Mouse (Mus musculus): ENCODE data around the gene Gm21732. TPM values are rescaled to one million over a fixed set of nuclear protein-coding genes. Genes with fewer than 3 reads are reported as not detected.
"Not testable (repeated sequence)": the region's sequence is repeated elsewhere in the genome, so short reads cannot be mapped to it uniquely, and the experiment has no call there.

The Gm21732 gene
- polyA plus RNA-seq (2015; fragmentation: Nextera tagmentation; extraction: Ambion mirVana): not detected in 2 replicates

DNA sequence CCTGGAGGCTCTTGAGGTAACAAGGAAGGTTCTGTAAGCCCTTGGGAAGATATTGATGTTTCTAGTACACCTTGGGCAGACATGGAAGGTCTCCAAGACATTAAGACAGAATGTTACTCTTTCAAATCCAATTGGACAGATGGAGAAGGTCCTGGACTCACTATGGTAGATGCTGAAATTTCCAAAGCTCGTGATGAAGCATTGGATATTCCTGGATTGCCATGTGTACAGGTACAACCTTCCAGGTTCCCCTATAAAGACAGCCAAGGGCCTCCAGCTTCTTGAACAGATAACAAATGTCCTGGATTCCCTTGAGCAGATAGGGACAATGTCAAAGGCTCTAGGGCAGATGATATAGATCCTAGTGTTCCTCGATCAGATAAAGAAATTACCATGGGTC is at the start of gene Gm21732:
Gm21732 (minus strand) TSS at position 101 of the 400 bp plus-strand sequence.
- H3K36me3 ChIP-seq; ATAC-seq (ENCODE audit: low FRiP score); H3K4me1 ChIP-seq (replicated peaks); H3K9ac ChIP-seq; H3K27ac ChIP-seq; H3K27me3 ChIP-seq; H3K4me2 ChIP-seq; H3K9me3 ChIP-seq; H3K4me3 ChIP-seq: not testable (repeated sequence)
- WGBS: no CpG with 5 or more reads among the region's 2 CpGs

Other genes starting within 250 kb of the Gm21732 start
- not detected in 2 replicates for gene Gm20897, start 73.5 kb downstream of the Gm21732 start, polyA plus RNA-seq (2015; fragmentation: Nextera tagmentation; extraction: Ambion mirVana)